Mouse (Mus musculus): ENCODE data around the gene Myl3.

The Myl3 gene

DNA sequence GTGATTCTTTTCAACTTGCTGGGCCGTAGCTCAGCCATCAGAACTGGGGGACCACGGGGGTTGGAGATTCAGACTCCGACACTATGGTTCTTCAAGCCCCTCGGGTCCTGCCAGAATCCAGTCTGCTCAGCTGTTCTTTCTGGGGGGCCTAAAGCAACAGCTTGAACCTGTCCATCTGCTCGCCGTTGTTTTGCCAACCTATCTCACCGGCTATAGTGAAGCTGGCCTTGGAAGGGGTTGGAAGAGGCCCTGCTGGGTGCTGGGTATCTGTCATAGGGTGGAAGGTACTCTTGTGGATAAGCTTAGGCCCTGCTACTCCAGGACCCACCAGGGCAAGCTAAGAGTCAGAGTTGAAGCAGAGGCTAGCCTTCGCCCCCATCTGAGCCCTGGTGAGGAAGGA is 19.2 kb downstream of the Myl3 start:
- in situ Hi-C loops (cut with MboI, MseI): no loop called here

DNA sequence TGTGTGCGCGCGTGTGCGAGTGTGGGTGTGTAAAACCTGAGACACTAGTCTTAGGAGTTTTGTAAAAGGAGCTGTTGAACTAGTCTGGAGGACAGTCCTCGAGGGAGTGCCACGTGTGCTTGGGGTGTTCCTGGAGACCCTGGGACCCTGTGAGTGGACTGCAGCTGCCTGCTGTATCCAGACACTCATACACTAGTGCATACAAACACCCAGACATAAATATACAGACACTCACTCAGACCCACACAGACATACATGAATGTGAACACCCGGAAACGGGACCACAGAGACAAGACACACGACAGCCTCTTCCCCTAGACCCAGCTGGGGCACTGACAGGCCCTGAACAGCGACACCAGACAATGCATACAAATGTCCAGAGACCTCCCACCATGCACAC is 21.1 kb downstream of the Myl3 start:
- in situ Hi-C loops (cut with MboI, MseI): no loop called here

DNA sequence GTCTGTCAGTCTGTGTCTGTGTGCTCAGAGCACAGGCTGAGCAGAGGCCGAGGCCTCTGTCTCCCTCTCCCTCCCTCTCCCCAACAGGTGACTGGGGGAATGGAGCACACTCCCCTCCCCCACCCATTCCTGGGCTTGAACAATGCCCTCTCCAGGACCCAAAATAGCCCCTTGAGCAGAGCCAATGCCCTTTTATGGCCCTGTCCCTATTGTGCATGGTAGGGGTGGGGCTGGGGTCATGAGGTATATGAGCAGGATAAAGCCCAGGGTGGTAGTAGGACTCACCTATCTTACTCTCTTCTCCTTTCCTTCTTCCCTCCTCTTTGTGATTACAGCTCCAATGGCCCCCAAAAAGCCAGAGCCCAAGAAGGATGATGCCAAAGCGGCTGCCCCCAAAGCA is 21.7 kb downstream of the Myl3 start:
- in situ Hi-C loops (cut with MboI, MseI): no loop called here

DNA sequence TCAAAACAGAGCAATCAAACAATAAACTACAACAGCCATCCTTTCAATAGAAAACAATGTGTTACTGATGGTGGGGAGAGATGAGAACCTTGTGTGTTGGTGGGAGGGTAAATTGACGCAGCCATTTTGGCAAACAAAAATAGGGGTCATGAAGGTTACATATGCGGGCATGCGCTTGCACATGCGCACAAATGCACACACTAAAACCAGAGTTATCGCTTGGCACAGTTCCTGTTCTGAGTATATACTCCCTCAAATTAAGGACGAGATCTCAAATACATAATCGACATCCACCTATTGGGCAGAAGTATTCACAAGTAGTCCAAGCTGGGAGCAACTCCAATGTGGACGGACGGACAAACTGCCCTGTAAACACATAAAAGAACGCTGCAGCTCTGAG is 30.7 kb downstream of the Myl3 start:
- in situ Hi-C loops (cut with MboI, MseI): no loop called here

DNA sequence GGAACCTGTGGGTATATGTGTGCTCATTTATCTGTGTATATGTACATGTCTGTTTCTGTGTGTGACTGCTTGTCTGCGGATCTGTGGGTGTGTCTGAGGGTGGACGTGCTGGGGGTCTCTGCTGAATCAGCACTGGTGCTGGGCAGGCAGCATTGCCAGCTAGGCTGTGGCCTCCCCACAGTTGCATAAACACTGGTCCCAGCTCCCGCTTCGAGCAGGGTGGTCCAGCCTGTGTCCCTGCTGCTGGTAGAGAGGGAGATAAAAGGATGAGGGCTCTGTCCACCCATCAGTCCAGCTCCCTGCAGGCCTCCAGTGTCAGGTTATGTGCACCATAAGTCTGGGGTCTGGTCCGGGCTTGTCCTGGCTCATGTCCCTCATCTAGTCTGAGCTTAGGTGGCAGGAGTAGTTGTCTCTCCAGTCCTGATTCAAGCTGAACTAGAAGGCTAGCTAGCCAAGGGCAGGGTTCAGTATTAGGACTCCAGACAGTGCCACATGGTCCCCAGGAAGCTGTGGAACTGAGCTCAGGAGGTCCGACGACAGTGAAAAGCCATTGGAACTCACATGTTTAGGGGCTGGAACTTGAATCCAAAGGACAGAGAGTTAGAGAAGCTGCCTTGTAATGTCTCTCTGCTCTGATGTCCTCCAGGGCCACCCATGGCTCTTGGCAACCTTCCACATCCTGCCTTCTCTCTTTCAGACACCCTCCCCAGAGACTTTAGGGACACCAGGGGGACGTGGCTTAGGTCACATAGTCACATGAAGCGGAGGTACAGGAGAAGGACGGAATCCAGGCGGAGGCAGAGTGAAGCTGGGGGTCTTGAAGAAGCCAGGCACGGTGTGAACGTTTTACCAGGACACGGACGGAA is 33.0 kb downstream of the Myl3 start:
- in situ Hi-C loops (cut with MboI, MseI): loop anchor here (5.0 kb wide), 1 partner anchor 57 kb away; no protein-coding TSS in a partner anchor

DNA sequence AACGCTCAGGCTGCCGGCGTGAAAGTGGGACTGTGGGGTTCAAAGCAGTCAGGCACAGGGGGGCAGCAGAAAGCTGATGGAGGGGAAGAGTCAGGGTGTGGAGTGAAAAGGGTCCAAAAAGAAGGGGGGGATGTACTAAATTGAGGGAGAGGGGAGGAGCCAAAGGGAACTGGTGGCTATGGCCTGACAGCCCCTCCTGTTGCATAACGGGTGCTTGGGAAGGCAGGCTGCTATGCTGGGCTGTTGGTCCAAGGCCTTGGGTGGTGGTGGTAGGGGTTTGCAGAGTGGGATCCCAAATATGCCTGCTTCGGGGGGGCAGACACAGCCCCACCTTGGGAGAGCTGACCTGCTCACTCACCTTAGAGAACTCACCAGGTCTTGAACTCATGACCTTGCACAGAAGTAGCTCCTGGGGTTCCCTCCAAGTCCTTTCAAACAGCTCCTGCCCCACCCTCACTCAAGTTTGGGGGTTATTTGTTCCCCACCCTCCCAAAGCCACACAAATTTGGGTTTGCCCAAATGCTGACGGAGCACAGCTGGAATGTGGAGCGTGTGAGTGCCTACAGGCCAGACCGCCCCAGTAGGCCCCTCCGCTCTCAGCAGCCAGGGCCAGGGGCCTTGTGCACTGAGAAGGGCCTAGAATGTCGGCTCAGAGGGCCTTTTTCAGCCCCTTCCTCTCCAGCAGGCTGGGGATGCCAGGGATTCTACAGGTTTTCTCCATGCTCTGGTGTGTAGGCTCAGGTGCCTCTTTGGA is 33.8 kb downstream of the Myl3 start:
- in situ Hi-C loops (cut with MboI, MseI): loop anchor here (5.0 kb wide), 1 partner anchor 58 kb away; no protein-coding TSS in a partner anchor

DNA sequence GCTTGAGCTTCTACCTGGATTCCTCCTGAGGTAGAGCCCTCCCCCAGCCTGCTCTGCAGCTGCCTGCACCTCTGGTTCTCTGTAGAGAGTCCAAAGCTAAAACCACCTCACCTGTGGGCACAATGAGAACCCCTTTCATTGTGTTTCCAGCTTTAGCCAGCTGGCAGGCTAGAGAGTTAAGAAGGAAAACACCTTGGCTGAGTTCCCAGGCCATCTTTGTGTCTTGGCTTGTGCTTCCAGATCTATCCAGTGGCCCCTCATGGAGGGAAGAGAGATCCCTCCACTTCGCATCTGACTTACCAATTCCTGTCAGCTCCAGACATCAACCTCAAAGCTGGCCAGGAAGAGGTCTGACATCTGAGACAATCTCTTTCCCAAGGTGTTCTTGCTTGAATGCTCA is 36.4 kb downstream of the Myl3 start:
- in situ Hi-C loops (cut with MboI, MseI): loop anchor here (5.0 kb wide), 1 partner anchor 61 kb away; no protein-coding TSS in a partner anchor

DNA sequence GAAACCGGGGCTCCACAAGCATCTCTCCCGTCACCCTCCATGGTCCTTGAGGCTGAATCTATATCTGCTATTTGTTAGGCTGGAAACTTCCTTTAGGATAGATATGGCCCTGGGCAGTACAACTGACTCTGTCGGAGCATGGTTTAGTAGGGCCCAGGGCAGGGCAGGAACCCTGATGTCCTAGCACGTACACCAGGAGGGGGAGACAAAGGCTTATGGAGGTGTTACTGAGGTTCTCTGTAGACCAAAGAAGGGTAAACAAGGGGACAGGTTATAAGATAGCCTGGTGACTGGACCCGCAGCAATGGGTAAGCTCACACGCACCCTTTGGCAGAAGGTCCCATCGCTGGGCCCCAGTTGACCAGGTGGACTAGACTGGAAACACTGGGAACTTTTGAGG is 36.9 kb downstream of the Myl3 start:
- in situ Hi-C loops (cut with MboI, MseI): loop anchor here (5.0 kb wide), 1 partner anchor 61 kb away; no protein-coding TSS in a partner anchor

DNA sequence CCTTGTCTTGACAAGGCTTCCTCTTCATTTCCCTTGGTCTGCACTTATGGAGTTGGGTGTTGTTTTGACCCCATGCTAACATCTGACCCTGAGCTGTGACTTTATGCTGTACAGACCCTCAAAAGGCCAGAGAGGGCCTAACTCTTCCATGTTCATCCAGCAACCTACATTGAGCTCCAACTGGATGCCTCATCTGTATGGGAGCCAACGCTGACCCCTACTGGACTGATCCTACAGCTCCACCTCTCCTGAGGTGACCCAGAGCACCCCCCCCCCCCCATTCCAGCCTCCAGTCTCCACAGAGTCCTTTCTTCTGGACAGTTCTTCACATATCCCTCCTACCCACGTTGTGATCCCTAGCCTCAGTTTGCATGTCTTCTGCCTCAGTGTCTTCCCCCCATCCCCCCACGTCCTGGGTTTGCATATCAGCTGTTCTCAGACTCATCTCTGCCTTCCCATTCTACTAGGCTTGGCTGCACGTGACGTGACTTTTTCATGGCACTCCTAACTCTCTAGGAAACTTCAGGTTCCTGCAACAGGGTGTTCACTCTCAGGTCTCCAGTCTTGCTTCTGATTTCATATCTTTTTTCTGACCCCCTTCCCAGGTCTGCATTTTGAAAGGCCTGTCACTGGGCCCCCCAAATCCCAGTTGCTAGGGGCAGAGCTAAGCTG is 37.7 kb downstream of the Myl3 start:
- in situ Hi-C loops (cut with MboI, MseI): loop anchor here (5.0 kb wide), 1 partner anchor 62 kb away; no protein-coding TSS in a partner anchor

DNA sequence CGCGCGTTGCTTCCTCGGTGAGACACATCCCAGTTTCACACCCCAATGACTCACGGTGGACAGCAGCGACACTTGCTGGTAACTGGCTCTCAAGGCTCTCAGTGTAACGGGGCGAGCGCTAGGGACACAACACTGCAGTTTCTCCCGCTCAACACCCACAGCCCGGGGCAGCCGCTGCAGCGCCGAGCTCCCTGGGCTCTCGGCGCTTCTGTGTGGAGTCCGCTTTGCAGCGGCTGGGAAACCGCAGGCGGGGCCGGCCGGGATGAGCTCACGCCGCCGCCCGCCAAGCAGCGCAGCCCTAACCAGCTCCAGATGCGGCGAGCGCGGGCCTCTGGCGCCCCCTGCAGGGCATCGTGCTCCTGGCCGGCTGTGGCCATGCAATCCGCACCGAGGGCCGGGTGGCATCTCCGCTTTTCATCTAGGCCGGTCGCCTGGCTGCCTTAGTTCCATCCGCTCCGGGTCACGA is 39.6 kb downstream of the Myl3 start:
- in situ Hi-C loops (cut with MboI, MseI): no loop called here

DNA sequence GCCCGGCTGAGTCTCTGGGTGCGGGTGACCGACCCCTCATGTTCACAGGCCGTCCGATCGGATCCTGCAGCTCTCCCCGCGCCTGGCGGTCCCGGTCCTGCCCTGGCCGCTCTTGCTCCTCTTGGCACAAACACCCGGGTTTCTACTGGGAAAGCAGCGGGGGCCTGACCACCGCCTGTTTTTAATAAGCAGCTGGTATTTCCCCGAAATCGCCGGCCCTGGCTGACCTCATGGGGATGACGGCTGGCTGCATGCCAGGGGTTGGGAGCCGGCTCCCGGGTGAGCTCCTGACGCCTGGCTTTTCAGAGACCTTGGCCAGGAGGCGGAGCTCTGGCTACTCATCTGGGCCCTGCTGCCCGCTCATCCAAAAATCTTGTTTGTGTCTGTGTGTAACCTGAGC is 40.1 kb downstream of the Myl3 start:
- in situ Hi-C loops (cut with MboI, MseI): no loop called here

DNA sequence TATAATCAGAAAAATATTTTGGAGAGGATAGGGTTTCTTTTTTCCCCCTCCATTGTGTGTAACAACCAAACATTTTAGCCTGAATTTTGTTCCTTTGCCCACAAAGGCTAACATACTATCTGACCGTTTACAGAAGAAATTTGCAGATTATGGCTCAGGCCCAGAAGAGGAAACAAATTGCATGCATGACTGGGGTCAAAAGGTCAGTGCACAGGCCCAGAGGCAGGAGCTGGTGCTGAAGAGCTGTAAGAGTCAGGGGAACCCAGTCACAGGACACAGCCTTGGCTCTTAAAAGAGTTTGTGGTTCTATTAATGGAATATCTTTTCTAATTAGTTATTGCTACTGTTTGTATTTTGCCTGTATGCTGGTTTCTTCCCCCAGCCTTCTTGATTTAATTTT is 42.0 kb downstream of the Myl3 start:
- in situ Hi-C loops (cut with MboI, MseI): no loop called here

DNA sequence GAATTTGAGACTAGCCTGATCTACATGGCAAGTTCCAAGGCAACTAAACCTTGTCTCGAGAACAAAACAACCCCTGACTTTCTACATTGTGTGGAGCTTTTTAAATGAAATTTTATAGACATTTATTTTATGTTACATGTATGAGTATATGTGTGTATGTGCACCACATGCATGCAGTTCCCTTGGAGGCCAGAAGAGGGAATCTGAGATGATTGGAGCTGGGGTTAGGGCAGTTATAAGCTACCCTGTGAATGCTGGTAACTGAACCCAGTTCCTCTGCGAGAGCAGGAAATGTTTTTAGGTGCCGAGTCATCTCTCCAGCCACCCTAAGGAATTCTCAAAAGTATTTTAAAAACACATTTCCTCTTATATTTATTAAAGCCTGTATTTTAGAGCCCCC is 46.5 kb downstream of the Myl3 start:
- in situ Hi-C loops (cut with MboI, MseI): no loop called here

DNA sequence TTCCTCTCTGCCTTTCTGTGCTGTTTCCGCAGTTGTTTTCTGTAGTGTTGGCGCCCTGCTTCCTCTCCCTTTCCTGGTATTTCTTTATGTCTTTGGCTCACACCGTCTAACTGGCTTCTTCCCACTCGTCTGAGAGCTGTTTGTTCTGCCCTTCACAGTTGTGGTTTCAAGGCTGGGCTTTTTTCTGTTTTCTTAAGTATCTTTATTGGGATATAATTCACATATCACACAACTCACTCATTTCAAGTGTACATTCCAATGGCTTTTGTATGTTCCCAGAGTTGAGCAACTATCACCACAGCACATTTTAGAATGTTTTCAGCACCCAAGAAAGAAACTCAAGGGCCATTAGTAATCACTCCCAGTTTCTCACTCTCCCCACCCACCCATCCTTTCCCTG is 48.8 kb downstream of the Myl3 start:
- in situ Hi-C loops (cut with MboI, MseI): no loop called here

DNA sequence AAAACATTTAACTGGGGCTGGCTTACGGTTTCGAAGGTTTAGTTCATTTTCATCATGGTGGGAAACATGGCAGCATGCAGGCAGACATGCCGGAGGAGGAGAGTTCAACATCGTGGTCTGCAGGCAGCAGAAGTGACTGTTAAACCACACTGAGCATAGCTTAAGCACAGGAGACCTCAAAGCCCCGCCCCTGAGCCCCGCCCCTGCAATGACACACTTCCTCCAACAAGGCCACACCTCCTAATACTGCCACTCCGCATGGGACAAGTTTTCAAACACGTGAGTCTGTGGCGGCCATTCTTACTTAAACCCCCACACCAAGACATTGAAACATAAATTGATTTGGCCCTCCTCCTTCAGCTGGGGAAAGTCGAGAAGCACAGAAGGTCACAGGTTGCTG is 55.4 kb downstream of the Myl3 start:
- in situ Hi-C loops (cut with MboI, MseI): no loop called here

DNA sequence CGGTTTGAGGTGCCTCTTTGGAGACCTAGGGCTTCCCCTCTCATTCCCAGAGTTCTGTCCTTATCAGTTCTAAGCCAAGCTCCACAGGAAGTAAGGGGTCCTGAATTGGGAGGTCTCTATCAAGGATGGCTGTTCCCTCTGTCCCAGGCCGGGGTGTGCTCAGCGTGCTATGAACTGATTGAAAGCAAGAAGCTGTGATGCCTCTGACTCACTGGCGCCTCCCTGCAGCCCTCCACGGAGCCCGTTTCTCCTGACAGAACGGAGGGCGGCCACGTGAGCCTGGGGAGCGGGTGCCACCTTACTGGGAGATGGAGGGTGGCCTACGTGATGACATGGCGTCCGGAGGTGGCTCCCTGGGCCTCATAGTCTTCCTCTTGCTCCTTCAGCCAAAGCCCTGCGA is 56.2 kb downstream of the Myl3 start, which contains the start of gene Prss42:
TSS of gene Prss42 (plus strand) at position 301 of the 400 bp plus-strand sequence.
- in situ Hi-C loops (cut with MboI, MseI): no loop called here

DNA sequence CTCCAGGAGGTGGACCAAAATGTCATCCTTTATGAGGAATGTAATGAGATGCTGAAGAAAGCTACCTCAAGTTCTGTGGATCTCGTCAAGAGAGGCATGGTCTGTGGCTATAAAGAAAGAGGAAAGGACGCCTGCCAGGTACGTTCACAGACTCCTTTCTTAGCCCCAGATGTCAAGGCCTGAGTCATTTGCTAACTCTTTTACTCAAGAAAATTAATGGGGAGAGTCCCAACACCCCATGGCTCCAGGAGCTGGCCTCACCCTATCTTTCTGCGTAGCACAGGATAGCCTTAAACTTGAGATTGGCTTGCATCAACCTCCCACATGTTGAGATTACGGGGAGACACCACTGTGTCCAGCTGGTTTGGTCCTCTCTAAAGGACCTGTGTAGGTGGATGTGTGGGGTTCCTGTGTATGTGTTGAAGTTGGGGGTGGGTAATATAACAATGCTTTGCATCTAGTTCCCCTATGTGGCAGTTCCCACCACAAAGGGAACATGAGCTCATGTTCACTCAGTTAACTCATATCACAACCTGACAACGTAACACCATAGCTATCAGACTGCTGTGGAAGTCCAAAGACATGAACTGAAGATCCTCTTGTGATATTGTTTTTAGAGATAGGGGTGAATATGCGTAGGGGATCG is 59.3 kb downstream of the Myl3 start:
- in situ Hi-C loops (cut with MboI, MseI): no loop called here

DNA sequence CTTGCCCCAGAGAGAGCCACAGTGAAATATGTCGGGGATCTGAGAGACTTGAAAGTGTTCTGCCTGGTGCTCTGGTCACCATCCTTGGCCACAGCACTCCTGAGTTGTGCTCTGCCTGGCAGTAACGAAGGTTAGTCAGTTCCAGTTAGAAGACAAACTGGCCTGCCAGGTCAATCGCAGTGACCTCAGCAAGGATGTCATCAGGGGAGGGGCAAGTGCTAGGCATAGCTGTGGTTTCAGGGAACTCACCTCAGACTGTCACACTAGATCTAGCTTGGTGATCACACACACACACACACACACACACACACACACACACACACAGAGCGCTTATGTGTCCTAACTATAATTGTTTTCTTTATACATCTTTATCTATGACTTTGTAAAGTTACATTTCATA is 61.6 kb downstream of the Myl3 start:
- in situ Hi-C loops (cut with MboI, MseI): no loop called here

DNA sequence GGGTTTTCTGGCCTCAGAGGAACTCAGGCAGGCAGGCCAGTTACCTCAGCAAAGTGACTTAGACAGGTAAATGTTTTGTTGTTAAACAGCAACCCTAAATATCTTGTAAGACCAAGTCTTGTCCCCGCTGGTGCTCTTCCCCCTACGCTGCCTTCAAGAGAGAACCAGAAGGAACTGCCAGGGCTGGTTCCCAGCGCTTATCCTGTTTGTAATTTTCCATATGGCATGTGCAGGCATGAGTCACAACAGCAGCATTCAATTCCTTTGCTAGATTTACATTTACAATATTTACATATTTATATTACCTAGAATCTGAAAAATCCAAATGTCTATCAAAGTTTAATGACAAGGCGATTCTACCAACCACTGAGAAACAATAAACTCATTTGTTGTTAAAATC is 68.4 kb downstream of the Myl3 start:
- in situ Hi-C loops (cut with MboI, MseI): no loop called here

DNA sequence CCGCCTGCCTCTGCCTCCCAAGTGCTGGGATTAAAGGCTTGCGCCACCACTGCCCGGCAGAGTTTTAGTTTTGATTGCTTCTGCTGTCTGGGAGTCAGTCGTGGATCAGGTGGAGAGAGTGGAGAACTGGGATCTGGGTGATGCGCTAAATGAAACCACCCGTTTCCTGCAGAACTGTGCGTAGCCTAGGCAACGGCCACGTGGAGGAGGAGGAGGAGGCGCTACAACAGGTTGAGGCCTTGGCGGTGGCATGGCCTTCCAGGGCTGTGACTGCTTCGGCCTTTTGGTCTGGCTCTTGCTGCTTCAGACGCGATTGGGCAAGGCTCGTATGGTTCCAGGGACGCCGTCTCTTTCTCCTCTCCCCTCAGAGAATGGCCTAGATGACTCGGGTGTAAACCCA is 72.1 kb downstream of the Myl3 start, which contains the start of gene Prss44:
TSS of gene Prss44 (plus strand) at position 206 of the 400 bp plus-strand sequence.
- in situ Hi-C loops (cut with MboI, MseI): no loop called here

Measured in regulatory T cell (primary cell).